Mouse (Mus musculus): ENCODE measurements around the gene Alg9.

DNA sequence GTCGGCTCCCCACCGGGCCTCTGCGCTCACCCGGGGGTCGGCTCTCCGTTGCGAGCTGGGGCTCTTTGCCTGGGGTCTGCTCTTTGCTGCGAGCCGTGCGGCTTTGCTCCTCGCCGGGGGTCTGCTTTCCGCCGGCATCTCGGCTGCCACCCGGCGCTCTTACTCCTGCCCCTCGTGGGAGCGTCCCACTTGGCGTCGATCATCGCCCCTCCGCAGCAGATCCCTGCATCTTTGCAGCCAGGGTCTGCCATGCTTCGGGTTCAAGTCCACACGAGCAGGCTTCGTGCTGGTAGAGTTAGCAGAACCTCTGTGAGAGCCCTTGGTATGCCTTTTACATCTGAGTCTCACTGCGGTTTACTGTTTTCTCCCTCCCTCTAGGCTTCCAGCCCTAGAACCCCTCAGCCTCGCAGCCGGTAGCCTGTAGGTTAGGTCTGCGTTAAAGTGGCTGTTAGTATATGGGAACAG lies 875 bp downstream of the Alg9 start:
- TF ChIP-seq POU5F1 (IDR thresholded peaks at IDR 0.05; ENCODE audit: borderline replicate concordance, low read length) (no peak), CTCF (conservative IDR thresholded peaks at IDR 0.05; ENCODE audit: low read length) (no peak)

Data from E14TG2a.4 (cell line).